Mouse (Mus musculus) heart, embryonic 15.5 days (tissue): ENCODE results near the gene Nsg1. TPM values are rescaled to one million over a fixed set of nuclear protein-coding genes. Genes with fewer than 3 reads are reported as not detected.

ENCODE experiments used
- ATAC-seq: fragments of 200-750 bp; cut with Nextera tagmentation; replicated peaks from 2 replicates; pipeline ENCODE4 v1.8.0; 2017; ENCODE audit warnings: low read depth, moderate TSS enrichment; ENCODE audit not compliant: insufficient number of reproducible peaks, insufficient read depth, low FRiP score
- H3K27ac ChIP-seq: fragments of 300-500 bp; sonication (generic); 2 replicates; pipeline ENCODE4 v1.5.1; 2015; ENCODE audit warnings: mild to moderate bottlenecking, inconsistent platforms
- H3K27me3 ChIP-seq: fragments of 300-500 bp; sonication (generic); 2 replicates; pipeline ENCODE4 v1.6.1; 2015; ENCODE audit warnings: inconsistent platforms
- H3K36me3 ChIP-seq: fragments of 300-500 bp; sonication (generic); 2 replicates; pipeline ENCODE4 v1.6.1; 2015; ENCODE audit warnings: mild to moderate bottlenecking, inconsistent platforms
- H3K4me1 ChIP-seq: fragments of 300-500 bp; sonication (generic); replicated peaks from 2 replicates; pipeline ENCODE4 v1.6.1; 2015; ENCODE audit warnings: inconsistent platforms
- H3K4me2 ChIP-seq: fragments of 300-500 bp; sonication (generic); 2 replicates; pipeline ENCODE4 v1.6.1; 2015; ENCODE audit warnings: inconsistent platforms, mild to moderate bottlenecking, moderate library complexity
- H3K4me3 ChIP-seq: fragments of 300-500 bp; sonication (generic); 2 replicates; pipeline ENCODE4 v1.5.1; 2015; ENCODE audit warnings: mild to moderate bottlenecking, inconsistent platforms
- H3K9ac ChIP-seq: fragments of 300-500 bp; sonication (generic); 2 replicates; pipeline ENCODE4 v1.6.1; 2015; ENCODE audit warnings: mild to moderate bottlenecking, inconsistent platforms
- H3K9me3 ChIP-seq: fragments of 300-500 bp; sonication (generic); replicated peaks from 2 replicates; pipeline ENCODE4 v1.6.1; 2016; ENCODE audit warnings: inconsistent platforms
- WGBS: fragments of 180-500 bp; shearing (Covaris S2); methylation state at CpG from one replicate; pipeline ENCODE4 v1.1.7; 2015; ENCODE audit warnings: mixed read lengths; 5-methylcytosine and 5-hydroxymethylcytosine counted together
- polyA plus RNA-seq: library from polyadenylated mRNA; unstranded; fragments of >200 nt; fragmentation: Nextera tagmentation; extraction: Ambion mirVana; gene quantifications from 2 replicates; pipeline ENCODE4 v1.2.1, GENCODE M21; 2015

Nsg1 gene
- 15.3 and 25.7 TPM in 2 replicates for polyA plus RNA-seq

- WGBS = 10% methylated on average over 35 of the region's 35 CpGs
These were observed at the start of gene Nsg1 for GRCm38 (mm10) chr5:38159634-38160413. TSS of gene Nsg1 (minus strand) at chr5:38159907.

GRCm38 (mm10) chr5:38208985-38209384 lies 49.3 kb upstream of the Nsg1 start:
- Histone ChIP-seq H3K4me2 (no peak overlapping the region), H3K4me1 (0 out of 2 replicates have a peak, but pooled peaks cover 2% of the 10 kb centered on the region), H3K27me3 (no peaks in the 10 kb centered on the region), H3K9me3 (no peaks in the 10 kb centered on the region), H3K36me3 (peaks cover 28% of the 10 kb centered on the region), H3K9ac (no peak overlapping the region), H3K27ac (no peak overlapping the region), H3K4me3 (no peak overlapping the region)
- no peak for ATAC-seq
- WGBS = 48% methylated on average over 8 of the region's 8 CpGs

More at GRCm38 (mm10) chr5:38159634-38160413, at the start of gene Nsg1:
- Histone ChIP-seq H3K4me3 (peak within 1 kb of the TSS; percentile 77), H3K36me3 (no peaks in the 10 kb centered on the region), H3K9ac (peak within 1 kb of the TSS; percentile 67), H3K4me2 (peak within 1 kb of the TSS; percentile 98), H3K27ac (no peak within 1 kb of the TSS), H3K9me3 (no peaks in the 10 kb centered on the region), H3K27me3 (peaks cover 78% of the 10 kb centered on the region), H3K4me1 (peaks cover 14% of the 10 kb centered on the region)
- ATAC-seq = no peak

GRCm38 (mm10) chr5:38205303-38205726 lies 45.6 kb upstream of the Nsg1 start:
- no peak overlapping the region for H3K9ac ChIP-seq
- H3K27ac ChIP-seq = no peak overlapping the region
- H3K4me3 ChIP-seq = no peak overlapping the region
- WGBS = 79% methylated on average over 7 of the region's 7 CpGs
- no peak overlapping the region for H3K4me2 ChIP-seq
- 0 out of 2 replicates have a peak, but pooled peaks cover 2% of the 10 kb centered on the region for H3K4me1 ChIP-seq
- no peak for ATAC-seq
- peaks cover 40% of the 10 kb centered on the region for H3K36me3 ChIP-seq
- no peaks in the 10 kb centered on the region for H3K27me3 ChIP-seq
- no peaks in the 10 kb centered on the region for H3K9me3 ChIP-seq

GRCm38 (mm10) chr5:38199686-38200085 lies 40.0 kb upstream of the Nsg1 start:
- peaks cover 39% of the 10 kb centered on the region for H3K36me3 ChIP-seq
- no peak overlapping the region for H3K4me2 ChIP-seq
- no peaks in the 10 kb centered on the region for H3K4me1 ChIP-seq
- H3K4me3 ChIP-seq = no peak overlapping the region
- WGBS = 87% methylated on average over 2 of the region's 2 CpGs
- H3K27me3 ChIP-seq = no peaks in the 10 kb centered on the region
- no peaks in the 10 kb centered on the region for H3K9me3 ChIP-seq
- H3K9ac ChIP-seq = no peak overlapping the region
- H3K27ac ChIP-seq = no peak overlapping the region
- ATAC-seq = no peak

GRCm38 (mm10) chr5:38197482-38197823 lies 37.7 kb upstream of the Nsg1 start:
- no peaks in the 10 kb centered on the region for H3K27me3 ChIP-seq
- H3K36me3 ChIP-seq = peaks cover 21% of the 10 kb centered on the region
- H3K9me3 ChIP-seq = no peaks in the 10 kb centered on the region
- H3K4me3 ChIP-seq = no peak overlapping the region
- WGBS = 22% methylated on average over 7 of the region's 7 CpGs
- no peak overlapping the region for H3K9ac ChIP-seq
- no peak for ATAC-seq
- H3K27ac ChIP-seq = no peak overlapping the region
- H3K4me1 ChIP-seq = no peaks in the 10 kb centered on the region
- H3K4me2 ChIP-seq = no peak overlapping the region

- WGBS = 58% methylated on average over 5 of the region's 5 CpGs
- no peaks in the 10 kb centered on the region for H3K27me3 ChIP-seq
- H3K36me3 ChIP-seq = peaks cover 16% of the 10 kb centered on the region; the same call in 1 of the 2 replicates
- no peak overlapping the region for H3K9ac ChIP-seq
- no peak for ATAC-seq
- H3K9me3 ChIP-seq = no peaks in the 10 kb centered on the region
- no peak overlapping the region for H3K4me2 ChIP-seq
- H3K27ac ChIP-seq = no peak overlapping the region
- H3K4me3 ChIP-seq = no peak overlapping the region
- no peaks in the 10 kb centered on the region for H3K4me1 ChIP-seq
These were observed 37.2 kb upstream of the Nsg1 start for GRCm38 (mm10) chr5:38196821-38197481.

- Histone ChIP-seq H3K27ac (no peak overlapping the region), H3K9me3 (no peaks in the 10 kb centered on the region), H3K4me2 (no peak overlapping the region), H3K4me1 (no peaks in the 10 kb centered on the region), H3K4me3 (no peak overlapping the region), H3K9ac (no peak overlapping the region), H3K36me3 (peaks cover 7% of the 10 kb centered on the region; the same call in 1 of the 2 replicates), H3K27me3 (no peaks in the 10 kb centered on the region)
- ATAC-seq = no peak
These were observed 36.2 kb upstream of the Nsg1 start for GRCm38 (mm10) chr5:38195941-38196340.

GRCm38 (mm10) chr5:38194946-38195345 lies 35.2 kb upstream of the Nsg1 start:
- Histone ChIP-seq H3K9ac (no peak overlapping the region), H3K27me3 (no peaks in the 10 kb centered on the region), H3K4me3 (no peak overlapping the region), H3K36me3 (no peaks in the 10 kb centered on the region), H3K27ac (no peak overlapping the region), H3K4me1 (no peaks in the 10 kb centered on the region), H3K9me3 (no peaks in the 10 kb centered on the region), H3K4me2 (no peak overlapping the region)
- WGBS = 18% methylated on average over 2 of the region's 2 CpGs
- no peak for ATAC-seq

GRCm38 (mm10) chr5:38190907-38191306 lies 31.2 kb upstream of the Nsg1 start:
- H3K4me3 ChIP-seq = no peak overlapping the region
- H3K4me2 ChIP-seq = no peak overlapping the region
- no peaks in the 10 kb centered on the region for H3K36me3 ChIP-seq
- ATAC-seq = no peak
- H3K9ac ChIP-seq = no peak overlapping the region
- H3K4me1 ChIP-seq = no peaks in the 10 kb centered on the region
- WGBS = 89% methylated on average over 3 of the region's 3 CpGs
- no peaks in the 10 kb centered on the region for H3K9me3 ChIP-seq
- H3K27ac ChIP-seq = no peak overlapping the region
- H3K27me3 ChIP-seq = no peaks in the 10 kb centered on the region

GRCm38 (mm10) chr5:38187006-38187405 lies 27.3 kb upstream of the Nsg1 start:
- Histone ChIP-seq H3K4me2 (no peak overlapping the region), H3K4me1 (no peaks in the 10 kb centered on the region), H3K27ac (no peak overlapping the region), H3K27me3 (no peaks in the 10 kb centered on the region), H3K9ac (no peak overlapping the region), H3K36me3 (no peaks in the 10 kb centered on the region), H3K9me3 (no peaks in the 10 kb centered on the region), H3K4me3 (no peak overlapping the region)
- no peak for ATAC-seq
- 82% methylated on average over 2 of the region's 2 CpGs for WGBS

- Histone ChIP-seq H3K4me1 (no peaks in the 10 kb centered on the region), H3K9ac (no peak overlapping the region), H3K4me2 (no peak overlapping the region), H3K4me3 (no peak overlapping the region), H3K9me3 (no peaks in the 10 kb centered on the region), H3K36me3 (no peaks in the 10 kb centered on the region), H3K27ac (no peak overlapping the region), H3K27me3 (no peaks in the 10 kb centered on the region)
- 76% methylated on average over 6 of the region's 6 CpGs for WGBS
- no peak for ATAC-seq
These were observed 25.1 kb upstream of the Nsg1 start for GRCm38 (mm10) chr5:38184688-38185285.
